Mouse (Mus musculus) heart, embryonic 14.5 days (tissue): ENCODE data around the gene Pelp1. TPM values are rescaled to one million over a fixed set of nuclear protein-coding genes. Genes with fewer than 3 reads are reported as not detected.

Experiments
- ATAC-seq: fragments of 200-750 bp; cut with Nextera tagmentation; 2 replicates; pipeline ENCODE4 v1.8.0; 2017; ENCODE audit warnings: low read depth, moderate TSS enrichment; ENCODE audit not compliant: insufficient number of reproducible peaks, insufficient read depth, low FRiP score
- H3K27ac ChIP-seq, 2 experiments: fragments of 200-500 bp in 1 of 2; fragments of 300-500 bp in 1 of 2; sonication (generic) in 1 of 2; replicated peaks in 1 of 2; 2 replicates each; pipeline ENCODE4 v1.5.1; 2012 to 2014; ENCODE audit warnings: low read depth in 2 of 2, low read length in 2 of 2, control low read depth in 1 of 2, mild to moderate bottlenecking in 1 of 2, mixed read lengths in 1 of 2; ENCODE audit not compliant: control insufficient read depth in 1 of 2, insufficient read depth in 1 of 2
- H3K27me3 ChIP-seq: fragments of 300-500 bp; sonication (generic); 2 replicates; pipeline ENCODE4 v1.6.1; 2014; ENCODE audit warnings: mild to moderate bottlenecking, low read length, control low read depth; ENCODE audit not compliant: control insufficient read depth, insufficient read depth
- H3K36me3 ChIP-seq: fragments of 300-500 bp; sonication (generic); 2 replicates; pipeline ENCODE4 v1.6.1; 2014; ENCODE audit warnings: mild to moderate bottlenecking, control low read depth, low read length, mixed read lengths; ENCODE audit not compliant: control insufficient read depth, insufficient read depth
- H3K4me1 ChIP-seq, 2 experiments: fragments of 200-500 bp in 1 of 2; fragments of 300-500 bp in 1 of 2; sonication (generic) in 1 of 2; 2 replicates each; pipeline ENCODE4 v1.6.1; 2012 to 2014; ENCODE audit warnings: low read length in 2 of 2, control low read depth in 1 of 2, mixed read lengths in 1 of 2; ENCODE audit not compliant: control insufficient read depth in 2 of 2, insufficient read depth in 2 of 2
- H3K4me2 ChIP-seq: fragments of 300-500 bp; sonication (generic); 2 replicates; pipeline ENCODE4 v1.6.1; 2014; ENCODE audit warnings: mild to moderate bottlenecking, low read length
- H3K4me3 ChIP-seq, 2 experiments: fragments of 200-500 bp in 1 of 2; fragments of 300-500 bp in 1 of 2; sonication (generic) in 1 of 2; 2 replicates each; pipeline ENCODE4 v1.5.1; 2012 to 2014; ENCODE audit warnings: low read length in 2 of 2, mild to moderate bottlenecking in 2 of 2, control low read depth in 1 of 2, low read depth in 1 of 2, moderate library complexity in 1 of 2; ENCODE audit not compliant: control insufficient read depth in 1 of 2, insufficient read depth in 1 of 2
- H3K9ac ChIP-seq: fragments of 300-500 bp; sonication (generic); 2 replicates; pipeline ENCODE4 v1.6.1; 2014; ENCODE audit warnings: mild to moderate bottlenecking, low read length
- H3K9me3 ChIP-seq: fragments of 300-500 bp; sonication (generic); 2 replicates; pipeline ENCODE4 v1.6.1; 2016; ENCODE audit warnings: low read length, control low read depth; ENCODE audit not compliant: control insufficient read depth
- WGBS: fragments of 180-500 bp; shearing (Covaris S2); extraction: QIAGEN DNeasy Blood & Tissue Kit; methylation state at CpG from one replicate; pipeline ENCODE4 v1.1.7; 2014; 5-methylcytosine and 5-hydroxymethylcytosine counted together
- polyA plus RNA-seq: library from polyadenylated mRNA; unstranded; fragments of >200 nt; fragmentation: Nextera tagmentation; extraction: Ambion mirVana; gene quantifications from 2 replicates; pipeline ENCODE4 v1.2.1, GENCODE M21; 2014

The Pelp1 gene
- polyA plus RNA-seq, 1 experiment from 2014 or later = 17.8 TPM

GRCm38 (mm10) chr11:70446756-70447155 lies 36.9 kb upstream of the Pelp1 start:
- H3K36me3 ChIP-seq = no peaks in the 10 kb centered on the region
- H3K27ac ChIP-seq = no peak overlapping the region
- no peak overlapping the region for H3K4me3 ChIP-seq
- H3K9ac ChIP-seq = no peak overlapping the region
- H3K9me3 ChIP-seq = no peaks in the 10 kb centered on the region
- WGBS = 26% methylated on average over 3 of the region's 3 CpGs
- no peaks in the 10 kb centered on the region for H3K27me3 ChIP-seq
- no peaks in the 10 kb centered on the region; a peak in 1 of 4 replicates for H3K4me1 ChIP-seq
- H3K4me2 ChIP-seq = no peak overlapping the region
- ATAC-seq = no peak

- Histone ChIP-seq H3K9me3 (no peaks in the 10 kb centered on the region), H3K4me3 (no peak overlapping the region), H3K27me3 (no peaks in the 10 kb centered on the region), H3K9ac (no peak overlapping the region), H3K4me2 (no peak overlapping the region), H3K36me3 (peaks cover 15% of the 10 kb centered on the region), H3K4me1 (no peaks in the 10 kb centered on the region; a peak in 1 of 4 replicates), H3K27ac (no peak overlapping the region)
- ATAC-seq = no peak
- WGBS = 67% methylated on average over 6 of the region's 6 CpGs
Observed at GRCm38 (mm10) chr11:70444667-70445066, 34.8 kb upstream of the Pelp1 start.

GRCm38 (mm10) chr11:70443964-70444363 lies 34.1 kb upstream of the Pelp1 start:
- H3K4me1 ChIP-seq = no peaks in the 10 kb centered on the region; a peak in 1 of 4 replicates
- H3K36me3 ChIP-seq = peaks cover 22% of the 10 kb centered on the region
- H3K4me2 ChIP-seq = no peak overlapping the region
- no peaks in the 10 kb centered on the region for H3K9me3 ChIP-seq
- no peak for ATAC-seq
- WGBS = 70% methylated on average over 3 of the region's 3 CpGs
- no peaks in the 10 kb centered on the region for H3K27me3 ChIP-seq
- H3K9ac ChIP-seq = no peak overlapping the region
- no peak overlapping the region for H3K4me3 ChIP-seq
- H3K27ac ChIP-seq = no peak overlapping the region

- 85% methylated on average over 7 of the region's 7 CpGs for WGBS
- ATAC-seq = no peak
- no peaks in the 10 kb centered on the region for H3K9me3 ChIP-seq
Observed at GRCm38 (mm10) chr11:70441882-70442281, 32.1 kb upstream of the Pelp1 start.

GRCm38 (mm10) chr11:70440637-70441036 lies 30.8 kb upstream of the Pelp1 start:
- peaks cover 53% of the 10 kb centered on the region for H3K36me3 ChIP-seq
- WGBS = 92% methylated on average over 4 of the region's 4 CpGs
- ATAC-seq = no peak
- no peaks in the 10 kb centered on the region for H3K27me3 ChIP-seq
- no peaks in the 10 kb centered on the region for H3K9me3 ChIP-seq
- no peaks in the 10 kb centered on the region for H3K4me1 ChIP-seq
- H3K9ac ChIP-seq = no peak overlapping the region
- H3K4me2 ChIP-seq = no peak overlapping the region
- H3K27ac ChIP-seq = no peak overlapping the region
- no peak overlapping the region for H3K4me3 ChIP-seq

More at GRCm38 (mm10) chr11:70441882-70442281, 32.1 kb upstream of the Pelp1 start:
- H3K4me1 ChIP-seq = no peaks in the 10 kb centered on the region; a peak in 1 of 4 replicates
- H3K4me2 ChIP-seq = no peak overlapping the region
- H3K4me3 ChIP-seq = no peak overlapping the region
- H3K27ac ChIP-seq = no peak overlapping the region
- no peak overlapping the region for H3K9ac ChIP-seq
- no peaks in the 10 kb centered on the region for H3K27me3 ChIP-seq
- H3K36me3 ChIP-seq = peaks cover 43% of the 10 kb centered on the region

GRCm38 (mm10) chr11:70438728-70439374 lies 29.0 kb upstream of the Pelp1 start:
- H3K27ac ChIP-seq = no peak overlapping the region
- H3K9ac ChIP-seq = no peak overlapping the region
- no peaks in the 10 kb centered on the region for H3K27me3 ChIP-seq
- no peaks in the 10 kb centered on the region for H3K4me1 ChIP-seq
- WGBS = 82% methylated on average over 7 of the region's 7 CpGs
- no peak for ATAC-seq
- no peak overlapping the region for H3K4me2 ChIP-seq
- H3K4me3 ChIP-seq = no peak overlapping the region
- no peaks in the 10 kb centered on the region for H3K9me3 ChIP-seq
- H3K36me3 ChIP-seq = peaks cover 53% of the 10 kb centered on the region

- WGBS = 71% methylated on average over 6 of the region's 6 CpGs
- H3K4me3 ChIP-seq = no peak overlapping the region
- H3K4me2 ChIP-seq = no peak overlapping the region
- no peaks in the 10 kb centered on the region for H3K9me3 ChIP-seq
- no peaks in the 10 kb centered on the region for H3K27me3 ChIP-seq
- peaks cover 53% of the 10 kb centered on the region for H3K36me3 ChIP-seq
- ATAC-seq = no peak
- H3K27ac ChIP-seq = no peak overlapping the region
- no peak overlapping the region for H3K9ac ChIP-seq
- H3K4me1 ChIP-seq = peaks cover 6 to 7% of the 10 kb centered on the region in 2 experiments; a peak in 2 of 4 replicates
Observed at GRCm38 (mm10) chr11:70437426-70437825, 27.6 kb upstream of the Pelp1 start.

GRCm38 (mm10) chr11:70435476-70435875 lies 25.6 kb upstream of the Pelp1 start:
- Histone ChIP-seq H3K27me3 (no peaks in the 10 kb centered on the region), H3K4me1 (peaks cover 6 to 7% of the 10 kb centered on the region in 2 experiments; a peak in 2 of 4 replicates), H3K9me3 (no peaks in the 10 kb centered on the region), H3K36me3 (peaks cover 47% of the 10 kb centered on the region), H3K27ac (no peak overlapping the region), H3K4me3 (no peak overlapping the region), H3K4me2 (no peak overlapping the region), H3K9ac (no peak overlapping the region)
- 73% methylated on average over 5 of the region's 5 CpGs for WGBS
- no peak for ATAC-seq
